ENCODE assay signal across 15 mouse cellular contexts in genomic region chr2:129818868-129819267, GRCm38 (mm10). TPM values are rescaled to one million over a fixed set of nuclear protein-coding genes. Genes with fewer than 3 reads are reported as not detected.
DNase-seq lines count a peak whose midpoint lies in the region; ATAC-seq and TF ChIP-seq lines count a peak whose summit lies in the region.
"Had no signal": no experiment of that assay in that cellular context is flagged by ENCODE, and none has a peak within 500 bp of the region (broad histone marks: within the 10 kb centered on the region; RNA-seq: fewer than 3 reads in every experiment).

No protein-coding gene starts in this region.

- H3K4me2 ChIP-seq in heart, embryonic 14.5 days (ENCODE audit: low read length): no peak overlapping the region
- H3K4me2 ChIP-seq in stomach, embryonic 14.5 days (replicated peaks; ENCODE audit: low read depth, low read length): no peak overlapping the region
- H3K4me2 ChIP-seq: kidney, embryonic 15.5 days; limb, embryonic 15.5 days; neural tube, embryonic 13.5 days had no signal

- peak; percentile 24 for ATAC-seq in heart, embryonic 14.5 days (ENCODE audit: insufficient number of reproducible peaks, insufficient read depth, low FRiP score, low read depth)
- peak; percentile 33; the same call in 1 of the 2 replicates for ATAC-seq in stomach, embryonic 14.5 days (ENCODE audit: insufficient number of reproducible peaks, insufficient read depth, low FRiP score, low read depth)
- no peak for ATAC-seq in CD4-positive, CD25-positive, alpha-beta regulatory T cell, adult 4 months
- ATAC-seq: activated CD4-positive, CD25-positive, alpha-beta regulatory T cell, adult 4 months; hindbrain, embryonic 16.5 days had no signal

- H3K27ac ChIP-seq in heart, embryonic 14.5 days (replicated peaks in 1 of 2; ENCODE audit: control insufficient read depth in 1 of 2, insufficient read depth in 1 of 2, low read depth in 2 of 2, low read length in 2 of 2): peak overlapping the region; percentile 70 to 84
- H3K27ac ChIP-seq in heart, embryonic 10.5 days: no peak overlapping the region
- peak overlapping the region; percentile 15; the same call in 1 of the 2 replicates for H3K27ac ChIP-seq in cortical plate, adult 2 months (ENCODE audit: insufficient read depth, low read length)
- no peak overlapping the region for H3K27ac ChIP-seq in stomach, embryonic 14.5 days (ENCODE audit: low read length)
- H3K27ac ChIP-seq: kidney, embryonic 15.5 days; limb, embryonic 15.5 days; neural tube, embryonic 13.5 days had no signal

- TF ChIP-seq POLR2A in cortical plate, adult 2 months (IDR thresholded peaks at IDR 0.05; ENCODE audit: extremely low read depth, insufficient read depth, low read length): no peak

- no peak overlapping the region for H3K9ac ChIP-seq in heart, embryonic 14.5 days (ENCODE audit: low read length)
- H3K9ac ChIP-seq in stomach, embryonic 14.5 days (replicated peaks; ENCODE audit: low read depth, low read length): no peak overlapping the region
- H3K9ac ChIP-seq: kidney, embryonic 15.5 days; limb, embryonic 15.5 days; neural tube, embryonic 13.5 days had no signal

- no peaks in the 10 kb centered on the region for H3K27me3 ChIP-seq in heart, embryonic 14.5 days (ENCODE audit: control insufficient read depth, insufficient read depth, low read length)
- H3K27me3 ChIP-seq in heart, embryonic 10.5 days (ENCODE audit: insufficient read depth, poor library complexity, severe bottlenecking): no peaks in the 10 kb centered on the region
- no peaks in the 10 kb centered on the region for H3K27me3 ChIP-seq in stomach, embryonic 14.5 days (ENCODE audit: control insufficient read depth, insufficient read depth, low read length)
- H3K27me3 ChIP-seq: kidney, embryonic 15.5 days; limb, embryonic 15.5 days; neural tube, embryonic 13.5 days had no signal

- peak; percentile 51 for DNase-seq in cerebellum, adult 11-12 months
- no peak for DNase-seq in cerebellum, postnatal 10 days
- DNase-seq in heart, embryonic 10.5 days (ENCODE audit: low spot score): no peak
- DNase-seq in left cerebral cortex, adult 8-10 months (ENCODE audit: low spot score in 2 of 2): no peak
- DNase-seq: lung, adult 2 months; spleen, adult 18-20 months had no signal

- no peak overlapping the region for H3K4me3 ChIP-seq in heart, embryonic 14.5 days (ENCODE audit: control insufficient read depth in 1 of 2, insufficient read depth in 1 of 2, low read depth in 1 of 2, low read length in 2 of 2)
- no peak overlapping the region for H3K4me3 ChIP-seq in heart, embryonic 10.5 days
- no peak overlapping the region for H3K4me3 ChIP-seq in cortical plate, adult 2 months (ENCODE audit: insufficient read depth, low read length)
- no peak overlapping the region for H3K4me3 ChIP-seq in stomach, embryonic 14.5 days (ENCODE audit: low read depth, low read length)
- H3K4me3 ChIP-seq: kidney, embryonic 15.5 days; limb, embryonic 15.5 days; neural tube, embryonic 13.5 days had no signal

- H3K9me3 ChIP-seq in heart, embryonic 14.5 days (ENCODE audit: control insufficient read depth, low read length): no peaks in the 10 kb centered on the region
- H3K9me3 ChIP-seq in heart, embryonic 10.5 days: no peaks in the 10 kb centered on the region
- H3K9me3 ChIP-seq in stomach, embryonic 14.5 days (ENCODE audit: control insufficient read depth, low read depth, low read length): no peaks in the 10 kb centered on the region
- H3K9me3 ChIP-seq: kidney, embryonic 15.5 days; limb, embryonic 15.5 days; neural tube, embryonic 13.5 days had no signal

- H3K36me3 ChIP-seq in heart, embryonic 14.5 days (ENCODE audit: control insufficient read depth, insufficient read depth, low read length): peaks cover 27% of the 10 kb centered on the region
- peaks cover 52% of the 10 kb centered on the region for H3K36me3 ChIP-seq in heart, embryonic 10.5 days
- H3K36me3 ChIP-seq in stomach, embryonic 14.5 days (ENCODE audit: control insufficient read depth, insufficient read depth, low read length): peaks cover 16% of the 10 kb centered on the region

- 22% methylated on average over 2 of the region's 2 CpGs for WGBS in heart, embryonic 14.5 days
- WGBS in heart, embryonic 10.5 days: 66% methylated on average over 2 of the region's 2 CpGs
- WGBS in stomach, embryonic 14.5 days: 57% methylated on average over 2 of the region's 2 CpGs

- peaks cover 41 to 82% of the 10 kb centered on the region in 2 experiments for H3K4me1 ChIP-seq in heart, embryonic 14.5 days (ENCODE audit: control insufficient read depth in 2 of 2, insufficient read depth in 2 of 2, low read length in 2 of 2)
- H3K4me1 ChIP-seq in heart, embryonic 10.5 days: peaks cover 39% of the 10 kb centered on the region
- H3K4me1 ChIP-seq in cortical plate, adult 2 months (ENCODE audit: control insufficient read depth, insufficient read depth, low read length): peaks cover 42% of the 10 kb centered on the region
- H3K4me1 ChIP-seq in stomach, embryonic 14.5 days (ENCODE audit: control insufficient read depth, insufficient read depth, low read length): 0 out of 2 replicates have a peak, but pooled peaks cover 5% of the 10 kb centered on the region

- TF ChIP-seq CTCF in cortical plate, adult 2 months (IDR thresholded peaks at IDR 0.05; ENCODE audit: extremely low read depth, insufficient read depth, low read length): no peak

RNA-seq across cellular contexts. Expression of gene Stk35, which starts 18.6 kb away (rescaled TPM):
- polyA plus RNA-seq in heart, embryonic 14.5 days (2014; fragmentation: Nextera tagmentation; extraction: Ambion mirVana): 9.4 and 10.4 TPM in 2 replicates
- polyA plus RNA-seq in heart, embryonic 10.5 days (2016; fragmentation: Nextera tagmentation; extraction: Ambion mirVana): 9.9 and 16.5 TPM in 2 replicates
- 24.4 and 24.7 TPM in 2 replicates for polyA plus RNA-seq in cortical plate, adult 2 months (2012; rRNA removed)
- 12.8 and 13.4 TPM in 2 replicates for polyA plus RNA-seq in stomach, embryonic 14.5 days (2014; fragmentation: Nextera tagmentation; extraction: Ambion mirVana)
- 1 to 10 TPM in 1 of 2 experiments, under 1 TPM in 1; 0.71 to 1.1 TPM for polyA plus RNA-seq in CD4-positive, CD25-positive, alpha-beta regulatory T cell, adult 4 months (2017; shearing (Covaris generic))
- 10 to 100 TPM; 32.1 to 38.8 (median 34.5) TPM for total RNA-seq in left cerebral cortex, adult 8-10 months (2022)

Comparison
In these comparisons a context has a peak if more than half of its experiments do, and no peak if none do; other contexts are left out.
1. H3K27ac ChIP-seq: peak in heart, embryonic 14.5 days (2 of 2) and cortical plate, adult 2 months (single experiment); none in heart, embryonic 10.5 days (single experiment) and stomach, embryonic 14.5 days (single experiment).